Mouse (Mus musculus): ENCODE results near the gene Wdr26. TPM values are rescaled to one million over a fixed set of nuclear protein-coding genes. Genes with fewer than 3 reads are reported as not detected.

The Wdr26 gene
- polyA plus RNA-seq, 1 experiment from 2014 or later = 34.3 TPM

- ATAC-seq (ENCODE audit: insufficient number of reproducible peaks, low FRiP score, low TSS enrichment, low read depth) = no peak
- 91% methylated on average over 8 of the region's 8 CpGs for WGBS
- Histone ChIP-seq H3K36me3 (ENCODE audit: control insufficient read depth, insufficient read depth, low read length) (no peaks in the 10 kb centered on the region), H3K4me3 (ENCODE audit: low read depth, low read length) (no peak overlapping the region), H3K27me3 (ENCODE audit: control insufficient read depth, insufficient read depth, low read length) (no peaks in the 10 kb centered on the region), H3K9me3 (ENCODE audit: control insufficient read depth, low read length) (no peaks in the 10 kb centered on the region), H3K9ac (ENCODE audit: low read length) (no peak overlapping the region), H3K4me1 (ENCODE audit: control insufficient read depth, insufficient read depth, low read length) (peaks cover 7% of the 10 kb centered on the region; the same call in 1 of the 2 replicates), H3K4me2 (ENCODE audit: low read depth, severe bottlenecking) (no peak overlapping the region), H3K27ac (replicated peaks; ENCODE audit: low read depth, low read length) (no peak overlapping the region)
- DNase-seq (ENCODE audit: low spot score) = no peak
Observed at GRCm38 (mm10) chr1:181214296-181215035, 2.7 kb upstream of the Wdr26 start.

- Histone ChIP-seq H3K27ac (replicated peaks; ENCODE audit: low read depth, low read length) (peak overlapping the region; percentile 83), H3K9me3 (ENCODE audit: control insufficient read depth, low read length) (no peaks in the 10 kb centered on the region), H3K4me3 (ENCODE audit: low read depth, low read length) (peak overlapping the region; percentile 84), H3K4me2 (ENCODE audit: low read depth, severe bottlenecking) (peak overlapping the region; percentile 91), H3K9ac (ENCODE audit: low read length) (peak overlapping the region; percentile 92), H3K27me3 (ENCODE audit: control insufficient read depth, insufficient read depth, low read length) (no peaks in the 10 kb centered on the region), H3K4me1 (ENCODE audit: control insufficient read depth, insufficient read depth, low read length) (peaks cover 7% of the 10 kb centered on the region; the same call in 1 of the 2 replicates), H3K36me3 (ENCODE audit: control insufficient read depth, insufficient read depth, low read length) (peaks cover 2% of the 10 kb centered on the region; the same call in 1 of the 2 replicates)
- 1% methylated on average over 12 of the region's 72 CpGs for WGBS
- DNase-seq (ENCODE audit: low spot score) (peak; percentile 50), ATAC-seq (ENCODE audit: insufficient number of reproducible peaks, low FRiP score, low TSS enrichment, low read depth) (peak; percentile 19; the same call in 1 of the 2 replicates)
Observed at GRCm38 (mm10) chr1:181211403-181211919, 340 bp downstream of the Wdr26 start.

GRCm38 (mm10) chr1:181210601-181211402 is 999 bp downstream of the Wdr26 start:
- ATAC-seq (ENCODE audit: insufficient number of reproducible peaks, low FRiP score, low TSS enrichment, low read depth) (peak; percentile 38; the same call in 1 of the 2 replicates), DNase-seq (ENCODE audit: low spot score) (peak; percentile 46)
- H3K36me3 ChIP-seq (ENCODE audit: control insufficient read depth, insufficient read depth, low read length) = peaks cover 2% of the 10 kb centered on the region; the same call in 1 of the 2 replicates
- no peaks in the 10 kb centered on the region for H3K9me3 ChIP-seq (ENCODE audit: control insufficient read depth, low read length)
- WGBS = under 1% methylated on average over 55 of the region's 56 CpGs
- H3K4me2 ChIP-seq (ENCODE audit: low read depth, severe bottlenecking) = peak overlapping the region; percentile 91
- H3K9ac ChIP-seq (ENCODE audit: low read length) = peak overlapping the region; percentile 92
- peak overlapping the region; percentile 84 for H3K4me3 ChIP-seq (ENCODE audit: low read depth, low read length)
- peak overlapping the region; percentile 83 for H3K27ac ChIP-seq (replicated peaks; ENCODE audit: low read depth, low read length)
- peaks cover 7% of the 10 kb centered on the region; the same call in 1 of the 2 replicates for H3K4me1 ChIP-seq (ENCODE audit: control insufficient read depth, insufficient read depth, low read length)
- no peaks in the 10 kb centered on the region for H3K27me3 ChIP-seq (ENCODE audit: control insufficient read depth, insufficient read depth, low read length)

- DNase-seq (ENCODE audit: low spot score) (no peak), ATAC-seq (ENCODE audit: insufficient number of reproducible peaks, low FRiP score, low TSS enrichment, low read depth) (no peak)
- H3K36me3 ChIP-seq (ENCODE audit: control insufficient read depth, insufficient read depth, low read length) = peaks cover 2% of the 10 kb centered on the region; the same call in 1 of the 2 replicates
- H3K9me3 ChIP-seq (ENCODE audit: control insufficient read depth, low read length) = no peaks in the 10 kb centered on the region
- H3K27ac ChIP-seq (replicated peaks; ENCODE audit: low read depth, low read length) = no peak overlapping the region
- H3K4me3 ChIP-seq (ENCODE audit: low read depth, low read length) = peak overlapping the region; percentile 84
- no peaks in the 10 kb centered on the region for H3K27me3 ChIP-seq (ENCODE audit: control insufficient read depth, insufficient read depth, low read length)
- H3K4me1 ChIP-seq (ENCODE audit: control insufficient read depth, insufficient read depth, low read length) = peaks cover 7% of the 10 kb centered on the region; the same call in 1 of the 2 replicates
- peak overlapping the region; percentile 92; the same call in 1 of the 2 replicates for H3K9ac ChIP-seq (ENCODE audit: low read length)
- H3K4me2 ChIP-seq (ENCODE audit: low read depth, severe bottlenecking) = peak overlapping the region; percentile 91
- 25% methylated on average over 4 of the region's 4 CpGs for WGBS
Observed at GRCm38 (mm10) chr1:181210147-181210546, 1.7 kb downstream of the Wdr26 start.

GRCm38 (mm10) chr1:181199446-181199845 is 12.4 kb downstream of the Wdr26 start:
- Histone ChIP-seq H3K27ac (replicated peaks; ENCODE audit: low read depth, low read length) (no peak overlapping the region), H3K27me3 (ENCODE audit: control insufficient read depth, insufficient read depth, low read length) (no peaks in the 10 kb centered on the region), H3K9ac (ENCODE audit: low read length) (no peak overlapping the region), H3K4me1 (ENCODE audit: control insufficient read depth, insufficient read depth, low read length) (no peaks in the 10 kb centered on the region), H3K36me3 (ENCODE audit: control insufficient read depth, insufficient read depth, low read length) (peaks cover 30% of the 10 kb centered on the region), H3K4me2 (ENCODE audit: low read depth, severe bottlenecking) (no peak overlapping the region), H3K9me3 (ENCODE audit: control insufficient read depth, low read length) (no peaks in the 10 kb centered on the region), H3K4me3 (ENCODE audit: low read depth, low read length) (no peak overlapping the region)
- ATAC-seq (ENCODE audit: insufficient number of reproducible peaks, low FRiP score, low TSS enrichment, low read depth) = no peak
- 95% methylated on average over 4 of the region's 4 CpGs for WGBS
- no peak for DNase-seq (ENCODE audit: low spot score)

GRCm38 (mm10) chr1:181188925-181189324 is 22.9 kb downstream of the Wdr26 start:
- WGBS = 94% methylated on average over 4 of the region's 4 CpGs
- no peaks in the 10 kb centered on the region for H3K9me3 ChIP-seq (ENCODE audit: control insufficient read depth, low read length)
- H3K27me3 ChIP-seq (ENCODE audit: control insufficient read depth, insufficient read depth, low read length) = no peaks in the 10 kb centered on the region
- no peak for ATAC-seq (ENCODE audit: insufficient number of reproducible peaks, low FRiP score, low TSS enrichment, low read depth)
- no peak overlapping the region for H3K4me2 ChIP-seq (ENCODE audit: low read depth, severe bottlenecking)
- peaks cover 38% of the 10 kb centered on the region for H3K36me3 ChIP-seq (ENCODE audit: control insufficient read depth, insufficient read depth, low read length)
- no peaks in the 10 kb centered on the region for H3K4me1 ChIP-seq (ENCODE audit: control insufficient read depth, insufficient read depth, low read length)
- no peak for DNase-seq (ENCODE audit: low spot score)
- no peak overlapping the region for H3K4me3 ChIP-seq (ENCODE audit: low read depth, low read length)
- no peak overlapping the region for H3K27ac ChIP-seq (replicated peaks; ENCODE audit: low read depth, low read length)
- H3K9ac ChIP-seq (ENCODE audit: low read length) = no peak overlapping the region

- DNase-seq (ENCODE audit: low spot score) = no peak
- ATAC-seq (ENCODE audit: insufficient number of reproducible peaks, low FRiP score, low TSS enrichment, low read depth) = no peak
- 82% methylated on average over 8 of the region's 8 CpGs for WGBS
- Histone ChIP-seq H3K9ac (ENCODE audit: low read length) (no peak overlapping the region), H3K27me3 (ENCODE audit: control insufficient read depth, insufficient read depth, low read length) (no peaks in the 10 kb centered on the region), H3K36me3 (ENCODE audit: control insufficient read depth, insufficient read depth, low read length) (peaks cover 5% of the 10 kb centered on the region; the same call in 1 of the 2 replicates), H3K4me3 (ENCODE audit: low read depth, low read length) (no peak overlapping the region), H3K9me3 (ENCODE audit: control insufficient read depth, low read length) (no peaks in the 10 kb centered on the region), H3K4me2 (ENCODE audit: low read depth, severe bottlenecking) (no peak overlapping the region), H3K4me1 (ENCODE audit: control insufficient read depth, insufficient read depth, low read length) (no peaks in the 10 kb centered on the region), H3K27ac (replicated peaks; ENCODE audit: low read depth, low read length) (no peak overlapping the region)
Observed at GRCm38 (mm10) chr1:181170210-181170609, 41.6 kb downstream of the Wdr26 start.

GRCm38 (mm10) chr1:181168377-181168776 is 43.4 kb downstream of the Wdr26 start:
- H3K36me3 ChIP-seq (ENCODE audit: control insufficient read depth, insufficient read depth, low read length) = peaks cover 15% of the 10 kb centered on the region; the same call in 1 of the 2 replicates
- H3K27ac ChIP-seq (replicated peaks; ENCODE audit: low read depth, low read length) = no peak overlapping the region
- WGBS = 80% methylated on average over 3 of the region's 3 CpGs
- no peak overlapping the region for H3K9ac ChIP-seq (ENCODE audit: low read length)
- DNase-seq (ENCODE audit: low spot score) = no peak
- ATAC-seq (ENCODE audit: insufficient number of reproducible peaks, low FRiP score, low TSS enrichment, low read depth) = no peak
- H3K27me3 ChIP-seq (ENCODE audit: control insufficient read depth, insufficient read depth, low read length) = no peaks in the 10 kb centered on the region
- H3K9me3 ChIP-seq (ENCODE audit: control insufficient read depth, low read length) = no peaks in the 10 kb centered on the region
- H3K4me1 ChIP-seq (ENCODE audit: control insufficient read depth, insufficient read depth, low read length) = no peaks in the 10 kb centered on the region
- no peak overlapping the region for H3K4me3 ChIP-seq (ENCODE audit: low read depth, low read length)
- no peak overlapping the region for H3K4me2 ChIP-seq (ENCODE audit: low read depth, severe bottlenecking)

Measured in limb, embryonic 11.5 days (tissue).